ENCODE assay signal across 20 mouse cellular contexts in the genomic region with DNA sequence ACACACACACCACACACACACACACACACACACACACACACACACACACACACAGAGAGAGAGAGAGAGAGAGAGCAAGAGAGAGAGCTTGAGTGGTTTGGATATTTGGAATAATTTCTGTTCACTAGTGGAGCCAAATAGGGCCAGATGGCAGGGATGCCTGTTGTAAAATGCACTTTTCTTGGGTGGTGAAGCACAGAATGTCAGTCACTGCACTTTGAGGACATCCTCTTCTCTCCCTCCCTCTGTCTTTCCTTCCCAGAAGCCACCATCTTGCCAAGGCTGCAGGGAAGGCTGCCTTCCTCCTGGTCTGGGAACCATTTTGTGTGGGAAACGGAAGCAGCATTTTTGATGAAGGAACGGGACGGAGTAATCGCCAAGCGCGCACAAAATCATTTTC. TPM values are rescaled to one million over a fixed set of nuclear protein-coding genes. Genes with fewer than 3 reads are reported as not detected.
A peak's percentile ranks its signal among the peaks of the same experiment; 100 is the strongest.
DNase-seq lines count a peak whose midpoint lies in the region; ATAC-seq and TF ChIP-seq lines count a peak whose summit lies in the region.
"Had no signal": no experiment of that assay in that cellular context is flagged by ENCODE, and none has a peak within 500 bp of the region (broad histone marks: within the 10 kb centered on the region; RNA-seq: fewer than 3 reads in every experiment).

No protein-coding gene starts in this region.

- TF ChIP-seq CTCF in midbrain, postnatal 0 days (IDR thresholded peaks at IDR 0.05), result no peak

- no peak for DNase-seq in hindbrain, embryonic 14.5 days (ENCODE audit: low spot score)
- peak; percentile 14 for DNase-seq in midbrain, postnatal 0 days (ENCODE audit: low spot score)
- no peak for DNase-seq in midbrain, embryonic 10.5 days (ENCODE audit: low spot score)
- no peak for DNase-seq in heart, postnatal 10 days
- DNase-seq: cerebellum, adult 9-10 months; gastrocnemius, postnatal 36 days; kidney, adult 11 months; left cerebral cortex, postnatal 4 days; liver; right cerebral cortex, postnatal 14 days; spleen, adult 18-20 months; thymus, postnatal 36 days had no signal

- no peak overlapping the region for H3K9ac ChIP-seq in hindbrain, embryonic 14.5 days
- no peak overlapping the region for H3K9ac ChIP-seq in hindbrain, embryonic 12.5 days
- H3K9ac ChIP-seq in midbrain, postnatal 0 days (replicated peaks; ENCODE audit: low read length, poor library complexity, severe bottlenecking), result no peak overlapping the region
- H3K9ac ChIP-seq in hindbrain, embryonic 16.5 days (ENCODE audit: low read depth, low read length), result no peak overlapping the region
- H3K9ac ChIP-seq in neural tube, embryonic 15.5 days (replicated peaks), result no peak overlapping the region
- H3K9ac ChIP-seq: neural tube, embryonic 12.5 days had no signal

- H3K27ac ChIP-seq in hindbrain, embryonic 14.5 days, result peak overlapping the region; percentile 40
- no peak overlapping the region; the same call in 1 of the 2 replicates for H3K27ac ChIP-seq in hindbrain, embryonic 12.5 days
- no peak overlapping the region for H3K27ac ChIP-seq in midbrain, postnatal 0 days (ENCODE audit: low read depth, low read length)
- no peak overlapping the region for H3K27ac ChIP-seq in midbrain, embryonic 10.5 days (replicated peaks)
- H3K27ac ChIP-seq in hindbrain, embryonic 16.5 days (ENCODE audit: low read depth, low read length), result peak overlapping the region; percentile 36
- H3K27ac ChIP-seq in neural tube, embryonic 15.5 days (replicated peaks), result peak overlapping the region; percentile 54; the same call in 1 of the 2 replicates
- H3K27ac ChIP-seq: kidney, postnatal 0 days; neural tube, embryonic 12.5 days had no signal

- no peak for ATAC-seq in hindbrain, embryonic 14.5 days (ENCODE audit: low FRiP score)
- ATAC-seq in hindbrain, embryonic 12.5 days (ENCODE audit: low FRiP score), result no peak
- ATAC-seq in midbrain, postnatal 0 days (ENCODE audit: low FRiP score), result no peak
- ATAC-seq in hindbrain, embryonic 16.5 days, result no peak
- no peak for ATAC-seq in neural tube, embryonic 15.5 days (ENCODE audit: low FRiP score)
- ATAC-seq: lung, postnatal 0 days had no signal

- H3K4me2 ChIP-seq in hindbrain, embryonic 14.5 days (replicated peaks), result no peak overlapping the region
- no peak overlapping the region for H3K4me2 ChIP-seq in hindbrain, embryonic 12.5 days (replicated peaks)
- no peak overlapping the region for H3K4me2 ChIP-seq in midbrain, postnatal 0 days (ENCODE audit: low read depth, low read length, poor library complexity, severe bottlenecking)
- no peak overlapping the region for H3K4me2 ChIP-seq in hindbrain, embryonic 16.5 days (ENCODE audit: low read length)
- no peak overlapping the region for H3K4me2 ChIP-seq in neural tube, embryonic 15.5 days
- H3K4me2 ChIP-seq: neural tube, embryonic 12.5 days had no signal

- H3K9me3 ChIP-seq in hindbrain, embryonic 14.5 days (ENCODE audit: control insufficient read depth, low read length), result 0 out of 2 replicates have a peak, but pooled peaks cover 4% of the 10 kb centered on the region
- no peaks in the 10 kb centered on the region; the same call in 1 of the 2 replicates for H3K9me3 ChIP-seq in hindbrain, embryonic 12.5 days (replicated peaks)
- no peaks in the 10 kb centered on the region for H3K9me3 ChIP-seq in midbrain, postnatal 0 days (ENCODE audit: low read length)
- no peaks in the 10 kb centered on the region for H3K9me3 ChIP-seq in midbrain, embryonic 10.5 days (replicated peaks)
- H3K9me3 ChIP-seq in hindbrain, embryonic 16.5 days (ENCODE audit: control insufficient read depth, low read length), result peaks cover 6% of the 10 kb centered on the region; the same call in 1 of the 2 replicates
- no peaks in the 10 kb centered on the region for H3K9me3 ChIP-seq in neural tube, embryonic 15.5 days (replicated peaks)
- H3K9me3 ChIP-seq: neural tube, embryonic 12.5 days had no signal

- intact Hi-C loops in heart, postnatal 10 days (cut with DNase I), result no loop called here

- H3K36me3 ChIP-seq in hindbrain, embryonic 14.5 days (replicated peaks; ENCODE audit: control insufficient read depth, insufficient read depth), result no peaks in the 10 kb centered on the region
- H3K36me3 ChIP-seq in hindbrain, embryonic 12.5 days, result no peaks in the 10 kb centered on the region
- H3K36me3 ChIP-seq in midbrain, postnatal 0 days (ENCODE audit: insufficient read depth, low read length), result no peaks in the 10 kb centered on the region
- H3K36me3 ChIP-seq in midbrain, embryonic 10.5 days, result no peaks in the 10 kb centered on the region
- H3K36me3 ChIP-seq in hindbrain, embryonic 16.5 days (ENCODE audit: control insufficient read depth, insufficient read depth, low read length), result no peaks in the 10 kb centered on the region
- no peaks in the 10 kb centered on the region for H3K36me3 ChIP-seq in neural tube, embryonic 15.5 days
- H3K36me3 ChIP-seq: neural tube, embryonic 12.5 days had no signal

- H3K4me1 ChIP-seq in hindbrain, embryonic 14.5 days (replicated peaks; ENCODE audit: control insufficient read depth, insufficient read depth, low read length), result peaks cover 3% of the 10 kb centered on the region; the same call in 1 of the 2 replicates
- peaks cover 23% of the 10 kb centered on the region for H3K4me1 ChIP-seq in hindbrain, embryonic 12.5 days
- no peaks in the 10 kb centered on the region; the same call in 1 of the 2 replicates for H3K4me1 ChIP-seq in midbrain, postnatal 0 days (ENCODE audit: insufficient read depth, low read length)
- peaks cover 16% of the 10 kb centered on the region for H3K4me1 ChIP-seq in midbrain, embryonic 10.5 days
- H3K4me1 ChIP-seq in hindbrain, embryonic 16.5 days (ENCODE audit: control insufficient read depth, insufficient read depth, low read depth, low read length), result peaks cover 4% of the 10 kb centered on the region; the same call in 1 of the 2 replicates
- H3K4me1 ChIP-seq in neural tube, embryonic 15.5 days, result peaks cover 20% of the 10 kb centered on the region

- no peak overlapping the region for H3K4me3 ChIP-seq in hindbrain, embryonic 14.5 days (replicated peaks; ENCODE audit: low read length)
- H3K4me3 ChIP-seq in hindbrain, embryonic 12.5 days, result no peak overlapping the region
- no peak overlapping the region for H3K4me3 ChIP-seq in midbrain, postnatal 0 days (ENCODE audit: low read depth, low read length)
- no peak overlapping the region for H3K4me3 ChIP-seq in midbrain, embryonic 10.5 days
- H3K4me3 ChIP-seq in hindbrain, embryonic 16.5 days (ENCODE audit: low read length), result no peak overlapping the region
- no peak overlapping the region for H3K4me3 ChIP-seq in neural tube, embryonic 15.5 days (replicated peaks)
- H3K4me3 ChIP-seq: neural tube, embryonic 12.5 days had no signal

- 58% methylated on average over 6 of the region's 6 CpGs for WGBS in hindbrain, embryonic 14.5 days
- 75% methylated on average over 6 of the region's 6 CpGs for WGBS in hindbrain, embryonic 12.5 days
- 73% methylated on average over 6 of the region's 6 CpGs for WGBS in midbrain, postnatal 0 days
- WGBS in midbrain, embryonic 10.5 days, result 91% methylated on average over 6 of the region's 6 CpGs
- 60% methylated on average over 6 of the region's 6 CpGs for WGBS in hindbrain, embryonic 16.5 days
- 44% methylated on average over 6 of the region's 6 CpGs for WGBS in neural tube, embryonic 15.5 days

- H3K27me3 ChIP-seq in hindbrain, embryonic 14.5 days (ENCODE audit: control insufficient read depth, insufficient read depth, low read length), result no peaks in the 10 kb centered on the region
- peaks cover 51% of the 10 kb centered on the region for H3K27me3 ChIP-seq in hindbrain, embryonic 12.5 days
- H3K27me3 ChIP-seq in midbrain, postnatal 0 days (ENCODE audit: insufficient read depth, low read length), result no peaks in the 10 kb centered on the region
- H3K27me3 ChIP-seq in midbrain, embryonic 10.5 days (ENCODE audit: low read depth, poor library complexity, severe bottlenecking), result peaks cover 74% of the 10 kb centered on the region
- H3K27me3 ChIP-seq in hindbrain, embryonic 16.5 days (replicated peaks; ENCODE audit: control insufficient read depth, insufficient read depth, low read length), result no peaks in the 10 kb centered on the region
- peaks cover 28% of the 10 kb centered on the region for H3K27me3 ChIP-seq in neural tube, embryonic 15.5 days (replicated peaks)

RNA-seq across cellular contexts. Expression of gene Foxf1, which starts 21.7 kb away (rescaled TPM):
- polyA plus RNA-seq in hindbrain, embryonic 14.5 days (2014; fragmentation: Nextera tagmentation; extraction: Ambion mirVana), result 1.1 and 1.7 TPM in 2 replicates
- 2.0 and 3.2 TPM in 2 replicates for polyA plus RNA-seq in hindbrain, embryonic 12.5 days (2016; fragmentation: Nextera tagmentation; extraction: Ambion mirVana)
- total RNA-seq in midbrain, postnatal 0 days (2014; rRNA removed), result 0.71 and 3.5 TPM in 2 replicates
- polyA plus RNA-seq in midbrain, postnatal 0 days (2015; fragmentation: Nextera tagmentation; extraction: Ambion mirVana), result 1.5 and 1.6 TPM in 2 replicates
- polyA plus RNA-seq in midbrain, embryonic 10.5 days (2016; fragmentation: Nextera tagmentation; extraction: Ambion mirVana), result 0.17 and 1.1 TPM in 2 replicates
- polyA plus RNA-seq in hindbrain, embryonic 16.5 days (2015; fragmentation: Nextera tagmentation; extraction: Ambion mirVana), result 1.1 and 1.3 TPM in 2 replicates
- polyA plus RNA-seq in neural tube, embryonic 15.5 days (2015; fragmentation: Nextera tagmentation; extraction: Ambion mirVana), result 1.6 and 15.7 TPM in 2 replicates
- total RNA-seq in heart, postnatal 10 days (2021), result under 1 TPM; 0.37 to 0.38 TPM
- total RNA-seq: gastrocnemius, postnatal 36 days; megakaryocyte progenitor cell, adult 5-6 weeks; monocyte, adult 5-6 weeks had no signal

RNA-seq across cellular contexts. Expression of gene Mthfsd, which starts 45.7 kb away (rescaled TPM):
- polyA plus RNA-seq in hindbrain, embryonic 14.5 days (2014; fragmentation: Nextera tagmentation; extraction: Ambion mirVana), result 34.6 and 45.6 TPM in 2 replicates
- 60.0 and 69.3 TPM in 2 replicates for polyA plus RNA-seq in hindbrain, embryonic 12.5 days (2016; fragmentation: Nextera tagmentation; extraction: Ambion mirVana)
- total RNA-seq in midbrain, postnatal 0 days (2014; rRNA removed), result 53.4 and 67.1 TPM in 2 replicates
- polyA plus RNA-seq in midbrain, postnatal 0 days (2015; fragmentation: Nextera tagmentation; extraction: Ambion mirVana), result 34.6 and 37.2 TPM in 2 replicates
- polyA plus RNA-seq in midbrain, embryonic 10.5 days (2016; fragmentation: Nextera tagmentation; extraction: Ambion mirVana), result 66.3 and 66.8 TPM in 2 replicates
- 45.2 and 46.3 TPM in 2 replicates for polyA plus RNA-seq in hindbrain, embryonic 16.5 days (2015; fragmentation: Nextera tagmentation; extraction: Ambion mirVana)
- 50.6 and 52.5 TPM in 2 replicates for polyA plus RNA-seq in neural tube, embryonic 15.5 days (2015; fragmentation: Nextera tagmentation; extraction: Ambion mirVana)
- 10 to 100 TPM; 13.2 to 15.5 TPM for total RNA-seq in heart, postnatal 10 days (2021)

RNA-seq across cellular contexts. Expression of gene Foxc2, which starts 53.5 kb away (rescaled TPM):
- polyA plus RNA-seq in hindbrain, embryonic 14.5 days (2014; fragmentation: Nextera tagmentation; extraction: Ambion mirVana), result 2.9 and 3.1 TPM in 2 replicates
- polyA plus RNA-seq in hindbrain, embryonic 12.5 days (2016; fragmentation: Nextera tagmentation; extraction: Ambion mirVana), result 22.7 and 25.4 TPM in 2 replicates
- total RNA-seq in midbrain, postnatal 0 days (2014; rRNA removed), result 7.6 and 10.9 TPM in 2 replicates
- polyA plus RNA-seq in midbrain, postnatal 0 days (2015; fragmentation: Nextera tagmentation; extraction: Ambion mirVana), result 2.6 and 2.8 TPM in 2 replicates
- 5.1 and 6.1 TPM in 2 replicates for polyA plus RNA-seq in midbrain, embryonic 10.5 days (2016; fragmentation: Nextera tagmentation; extraction: Ambion mirVana)
- 1.9 and 2.8 TPM in 2 replicates for polyA plus RNA-seq in hindbrain, embryonic 16.5 days (2015; fragmentation: Nextera tagmentation; extraction: Ambion mirVana)
- 3.4 TPM in 2 replicates for polyA plus RNA-seq in neural tube, embryonic 15.5 days (2015; fragmentation: Nextera tagmentation; extraction: Ambion mirVana)
- 1 to 10 TPM; 4.0 TPM for total RNA-seq in heart, postnatal 10 days (2021)
- total RNA-seq: megakaryocyte progenitor cell, adult 5-6 weeks; monocyte, adult 5-6 weeks had no signal

Comparison
In these comparisons a context has a peak if more than half of its experiments do, and no peak if none do; other contexts are left out.
1. H3K27ac ChIP-seq: peak in hindbrain, embryonic 14.5 days (single experiment), hindbrain, embryonic 16.5 days (single experiment) and neural tube, embryonic 15.5 days (single experiment); none in hindbrain, embryonic 12.5 days (single experiment), midbrain, postnatal 0 days (single experiment) and midbrain, embryonic 10.5 days (single experiment).